Mouse (Mus musculus): ENCODE results near the gene Entpd7. TPM values are rescaled to one million over a fixed set of nuclear protein-coding genes. Genes with fewer than 3 reads are reported as not detected.

The Entpd7 gene
- polyA plus RNA-seq, 1 experiment: 4.3 TPM

GRCm38 (mm10) chr19:43692815-43693214 is 3.3 kb downstream of the Entpd7 start:
- Histone ChIP-seq H3ac (ENCODE audit: control insufficient read depth, insufficient read length, low read depth) (no peak overlapping the region), H3K79me3 (ENCODE audit: low read depth) (peaks cover 6% of the 10 kb centered on the region), H3K4me3 (ENCODE audit: insufficient read depth, poor library complexity, severe bottlenecking) (no peak overlapping the region), H3K36me3 (ENCODE audit: control insufficient read depth, insufficient read depth) (peaks cover 5% of the 10 kb centered on the region), H3K27me3 (ENCODE audit: control insufficient read depth, insufficient read depth, insufficient read length) (no peaks in the 10 kb centered on the region), H3K79me2 (ENCODE audit: control insufficient read depth, insufficient read depth) (peaks cover 32% of the 10 kb centered on the region)
- TF ChIP-seq FOSL1 (IDR thresholded peaks at IDR 0.05; ENCODE audit: insufficient read depth, low read length, poor library complexity, severe bottlenecking): no peak
- no peak for TF ChIP-seq MYOD1 (IDR thresholded peaks at IDR 0.05; ENCODE audit: control insufficient read depth, insufficient read length, low read depth)
- no peak for TF ChIP-seq MYOG (IDR thresholded peaks at IDR 0.05; ENCODE audit: control insufficient read depth, extremely low read depth, insufficient read length)
- TF ChIP-seq CTCF (IDR thresholded peaks at IDR 0.05; ENCODE audit: control insufficient read depth, insufficient read depth, insufficient read length): no peak
- TF ChIP-seq CEBPB (IDR thresholded peaks at IDR 0.05; ENCODE audit: low read depth): no peak
- no peak for TF ChIP-seq USF1 (IDR thresholded peaks at IDR 0.05; ENCODE audit: low read depth)
- TF ChIP-seq MAX (IDR thresholded peaks at IDR 0.05): no peak

GRCm38 (mm10) chr19:43695514-43695964 is 6.1 kb downstream of the Entpd7 start:
- no peak overlapping the region for H3K4me3 ChIP-seq (ENCODE audit: insufficient read depth, poor library complexity, severe bottlenecking)
- TF ChIP-seq MYOD1 (IDR thresholded peaks at IDR 0.05; ENCODE audit: control insufficient read depth, insufficient read length, low read depth): peak; percentile 44
- TF ChIP-seq CEBPB (IDR thresholded peaks at IDR 0.05; ENCODE audit: low read depth): no peak
- peaks cover 25% of the 10 kb centered on the region for H3K79me2 ChIP-seq (ENCODE audit: control insufficient read depth, insufficient read depth)

GRCm38 (mm10) chr19:43697666-43698370 is 8.3 kb downstream of the Entpd7 start:
- TF ChIP-seq MYOD1 (IDR thresholded peaks at IDR 0.05; ENCODE audit: control insufficient read depth, insufficient read length, low read depth): no peak
- TF ChIP-seq CTCF (IDR thresholded peaks at IDR 0.05; ENCODE audit: control insufficient read depth, insufficient read depth, insufficient read length): no peak
- TF ChIP-seq MYOG (IDR thresholded peaks at IDR 0.05; ENCODE audit: control insufficient read depth, extremely low read depth, insufficient read length): no peak
- no peak for TF ChIP-seq CEBPB (IDR thresholded peaks at IDR 0.05; ENCODE audit: low read depth)
- TF ChIP-seq USF1 (IDR thresholded peaks at IDR 0.05; ENCODE audit: low read depth): no peak
- no peak for TF ChIP-seq MAX (IDR thresholded peaks at IDR 0.05)
- TF ChIP-seq FOSL1 (IDR thresholded peaks at IDR 0.05; ENCODE audit: insufficient read depth, low read length, poor library complexity, severe bottlenecking): no peak
- H3K27me3 ChIP-seq (ENCODE audit: control insufficient read depth, insufficient read depth, insufficient read length): no peaks in the 10 kb centered on the region
- peaks cover 5% of the 10 kb centered on the region for H3K36me3 ChIP-seq (ENCODE audit: control insufficient read depth, insufficient read depth)
- H3ac ChIP-seq (ENCODE audit: control insufficient read depth, insufficient read length, low read depth): no peak overlapping the region
- no peak overlapping the region for H3K4me3 ChIP-seq (ENCODE audit: insufficient read depth, poor library complexity, severe bottlenecking)
- H3K79me2 ChIP-seq (ENCODE audit: control insufficient read depth, insufficient read depth): peaks cover 2% of the 10 kb centered on the region
- no peaks in the 10 kb centered on the region for H3K79me3 ChIP-seq (ENCODE audit: low read depth)

More at GRCm38 (mm10) chr19:43695514-43695964, 6.1 kb downstream of the Entpd7 start:
- Histone ChIP-seq H3K27me3 (ENCODE audit: control insufficient read depth, insufficient read depth, insufficient read length) (no peaks in the 10 kb centered on the region), H3ac (ENCODE audit: control insufficient read depth, insufficient read length, low read depth) (no peak overlapping the region), H3K36me3 (ENCODE audit: control insufficient read depth, insufficient read depth) (peaks cover 8% of the 10 kb centered on the region), H3K79me3 (ENCODE audit: low read depth) (peaks cover 4% of the 10 kb centered on the region)

GRCm38 (mm10) chr19:43699021-43699762 is 9.7 kb downstream of the Entpd7 start:
- Histone ChIP-seq H3K27me3 (ENCODE audit: control insufficient read depth, insufficient read depth, insufficient read length) (no peaks in the 10 kb centered on the region), H3K36me3 (ENCODE audit: control insufficient read depth, insufficient read depth) (peaks cover 3% of the 10 kb centered on the region), H3K79me3 (ENCODE audit: low read depth) (no peaks in the 10 kb centered on the region), H3K79me2 (ENCODE audit: control insufficient read depth, insufficient read depth) (no peaks in the 10 kb centered on the region), H3ac (ENCODE audit: control insufficient read depth, insufficient read length, low read depth) (no peak overlapping the region), H3K4me3 (ENCODE audit: insufficient read depth, poor library complexity, severe bottlenecking) (no peak overlapping the region)
- TF ChIP-seq CEBPB (IDR thresholded peaks at IDR 0.05; ENCODE audit: low read depth): no peak
- no peak for TF ChIP-seq USF1 (IDR thresholded peaks at IDR 0.05; ENCODE audit: low read depth)
- no peak for TF ChIP-seq MYOD1 (IDR thresholded peaks at IDR 0.05; ENCODE audit: control insufficient read depth, insufficient read length, low read depth)
- TF ChIP-seq MYOG (IDR thresholded peaks at IDR 0.05; ENCODE audit: control insufficient read depth, extremely low read depth, insufficient read length): no peak
- no peak for TF ChIP-seq MAX (IDR thresholded peaks at IDR 0.05)
- no peak for TF ChIP-seq FOSL1 (IDR thresholded peaks at IDR 0.05; ENCODE audit: insufficient read depth, low read length, poor library complexity, severe bottlenecking)
- TF ChIP-seq CTCF (IDR thresholded peaks at IDR 0.05; ENCODE audit: control insufficient read depth, insufficient read depth, insufficient read length): no peak

GRCm38 (mm10) chr19:43699763-43700155 is 10.3 kb downstream of the Entpd7 start:
- Histone ChIP-seq H3K4me3 (ENCODE audit: insufficient read depth, poor library complexity, severe bottlenecking) (no peak overlapping the region), H3K27me3 (ENCODE audit: control insufficient read depth, insufficient read depth, insufficient read length) (no peaks in the 10 kb centered on the region), H3ac (ENCODE audit: control insufficient read depth, insufficient read length, low read depth) (no peak overlapping the region), H3K36me3 (ENCODE audit: control insufficient read depth, insufficient read depth) (peaks cover 8% of the 10 kb centered on the region), H3K79me3 (ENCODE audit: low read depth) (no peaks in the 10 kb centered on the region), H3K79me2 (ENCODE audit: control insufficient read depth, insufficient read depth) (no peaks in the 10 kb centered on the region)
- TF ChIP-seq CEBPB (IDR thresholded peaks at IDR 0.05; ENCODE audit: low read depth) (no peak), CTCF (IDR thresholded peaks at IDR 0.05; ENCODE audit: control insufficient read depth, insufficient read depth, insufficient read length) (no peak), MAX (IDR thresholded peaks at IDR 0.05) (no peak), MYOG (IDR thresholded peaks at IDR 0.05; ENCODE audit: control insufficient read depth, extremely low read depth, insufficient read length) (no peak), USF1 (IDR thresholded peaks at IDR 0.05; ENCODE audit: low read depth) (no peak), FOSL1 (IDR thresholded peaks at IDR 0.05; ENCODE audit: insufficient read depth, low read length, poor library complexity, severe bottlenecking) (no peak), MYOD1 (IDR thresholded peaks at IDR 0.05; ENCODE audit: control insufficient read depth, insufficient read length, low read depth) (no peak)

Data from C2C12 (cell line).